Mouse (Mus musculus) forebrain, embryonic 14.5 days (tissue): ENCODE measurements at regions not wholly inside any gene's neighbourhood (a gene's known extent, or its start where the extent isn't known, plus 50 kb on each side); places are given as distances from the start of the nearest gene placed in this dataset.

ENCODE experiments used
- ATAC-seq: fragments of 200-750 bp; cut with Nextera tagmentation; 2 replicates; pipeline ENCODE4 v1.8.0; 2017; ENCODE audit warnings: mild to moderate bottlenecking, moderate library complexity
- DNase-seq: peaks from one replicate; pipeline ENCODE4 v3.0.0-alpha.2; 2015; ENCODE audit warnings: low spot score
- H3K27ac ChIP-seq: fragments of 300-500 bp; sonication (generic); 2 replicates; pipeline ENCODE4 v1.5.1; 2014; ENCODE audit warnings: low read depth, mild to moderate bottlenecking, control low read depth, low read length, moderate library complexity
- H3K27me3 ChIP-seq: fragments of 300-500 bp; sonication (generic); replicated peaks from 2 replicates; pipeline ENCODE4 v1.6.1; 2014; ENCODE audit warnings: low read length, control low read depth, mixed read lengths; ENCODE audit not compliant: control insufficient read depth, insufficient read depth
- H3K36me3 ChIP-seq: fragments of 300-500 bp; sonication (generic); 2 replicates; pipeline ENCODE4 v1.6.1; 2014; ENCODE audit warnings: low read length, control low read depth; ENCODE audit not compliant: control insufficient read depth, insufficient read depth
- H3K4me1 ChIP-seq: fragments of 300-500 bp; sonication (generic); 2 replicates; pipeline ENCODE4 v1.6.1; 2014; ENCODE audit warnings: antibody characterized with exemption, low read length, control low read depth; ENCODE audit not compliant: control insufficient read depth, insufficient read depth
- H3K4me2 ChIP-seq: fragments of 300-500 bp; sonication (generic); 2 replicates; pipeline ENCODE4 v1.6.1; 2014; ENCODE audit warnings: mild to moderate bottlenecking, control low read depth, low read length
- H3K4me3 ChIP-seq: fragments of 300-500 bp; sonication (generic); 2 replicates; pipeline ENCODE4 v1.5.1; 2014; ENCODE audit warnings: low read depth, low read length, control low read depth
- H3K9ac ChIP-seq: fragments of 300-500 bp; sonication (generic); 2 replicates; pipeline ENCODE4 v1.6.1; 2014; ENCODE audit warnings: mild to moderate bottlenecking, low read length, control low read depth, moderate library complexity
- H3K9me3 ChIP-seq: fragments of 300-500 bp; sonication (generic); replicated peaks from 2 replicates; pipeline ENCODE4 v1.6.1; 2016; ENCODE audit warnings: low read length, control low read depth, mixed read lengths; ENCODE audit not compliant: control insufficient read depth
- WGBS: fragments of 180-500 bp; shearing (Covaris S2); extraction: QIAGEN DNeasy Blood & Tissue Kit; methylation state at CpG from one replicate; pipeline ENCODE4 v1.1.7; 2014; 5-methylcytosine and 5-hydroxymethylcytosine counted together

DNA sequence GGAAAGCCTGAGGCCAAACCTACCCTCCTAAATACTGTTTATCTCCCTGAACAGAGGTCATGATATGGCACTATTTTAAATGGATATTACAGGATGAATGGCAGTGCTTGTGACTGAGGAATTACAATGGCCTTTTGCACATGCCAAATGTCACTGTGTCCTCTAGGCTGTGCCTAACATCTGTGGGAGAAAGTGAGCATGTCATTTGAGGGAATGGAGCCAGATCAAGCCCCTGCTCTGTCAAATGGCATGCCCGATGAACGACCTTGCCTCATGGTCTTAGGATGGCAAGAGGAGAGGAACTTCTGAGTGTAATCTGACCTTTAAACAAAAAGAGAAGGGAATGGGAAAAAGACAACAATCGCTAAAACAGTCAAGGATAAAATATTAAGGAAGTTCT, 827.0 kb downstream of the Gsdmc2 start:
- no peak overlapping the region for H3K27ac ChIP-seq
- no peaks in the 10 kb centered on the region for H3K27me3 ChIP-seq
- DNase-seq: no peak
- no peaks in the 10 kb centered on the region for H3K9me3 ChIP-seq
- 84% methylated on average over 3 of the region's 3 CpGs for WGBS
- no peak overlapping the region for H3K9ac ChIP-seq
- H3K4me1 ChIP-seq: no peaks in the 10 kb centered on the region
- no peaks in the 10 kb centered on the region for H3K36me3 ChIP-seq
- no peak overlapping the region for H3K4me2 ChIP-seq
- no peak for ATAC-seq
- no peak overlapping the region for H3K4me3 ChIP-seq

GRCm38 (mm10) chr15:63006471-63007228, 838.3 kb downstream of the Gsdmc2 start:
- no peaks in the 10 kb centered on the region for H3K4me1 ChIP-seq
- DNase-seq: peak; percentile 7
- no peak overlapping the region for H3K27ac ChIP-seq
- no peak overlapping the region for H3K9ac ChIP-seq
- H3K36me3 ChIP-seq: no peaks in the 10 kb centered on the region
- no peak overlapping the region for H3K4me2 ChIP-seq
- H3K9me3 ChIP-seq: no peaks in the 10 kb centered on the region
- WGBS: 92% methylated on average over 14 of the region's 14 CpGs
- H3K4me3 ChIP-seq: no peak overlapping the region
- no peak for ATAC-seq
- H3K27me3 ChIP-seq: no peaks in the 10 kb centered on the region

DNA sequence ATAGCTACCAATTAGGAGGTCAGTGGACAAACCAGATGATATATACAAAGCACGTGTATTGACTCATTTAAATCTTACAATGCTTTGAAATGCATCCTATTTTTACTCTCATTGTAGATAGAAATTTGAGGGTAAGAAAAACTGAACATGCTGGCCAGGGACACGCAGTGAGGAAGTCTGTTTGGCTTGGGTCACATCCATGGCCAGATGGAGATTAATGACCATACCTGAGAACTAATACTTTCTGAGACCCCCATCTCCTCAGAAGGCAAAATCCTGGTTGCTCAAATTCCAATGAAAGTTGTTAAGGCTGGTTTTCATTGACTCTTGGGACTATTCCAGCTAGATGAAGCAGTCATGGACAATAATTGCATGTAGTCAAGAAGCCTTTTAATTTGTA, 850.3 kb downstream of the Gsdmc2 start:
- H3K36me3 ChIP-seq: no peaks in the 10 kb centered on the region
- no peak overlapping the region for H3K9ac ChIP-seq
- ATAC-seq: no peak
- no peaks in the 10 kb centered on the region for H3K27me3 ChIP-seq
- no peak overlapping the region for H3K4me3 ChIP-seq
- no peak for DNase-seq
- no peak overlapping the region for H3K27ac ChIP-seq
- H3K4me2 ChIP-seq: no peak overlapping the region
- H3K4me1 ChIP-seq: no peaks in the 10 kb centered on the region
- WGBS: 88% methylated on average over 2 of the region's 2 CpGs
- no peaks in the 10 kb centered on the region for H3K9me3 ChIP-seq

GRCm38 (mm10) chr15:62986871-62987270, 858.1 kb downstream of the Gsdmc2 start:
- H3K4me1 ChIP-seq: no peaks in the 10 kb centered on the region
- no peaks in the 10 kb centered on the region for H3K9me3 ChIP-seq
- H3K27me3 ChIP-seq: no peaks in the 10 kb centered on the region
- no peak overlapping the region for H3K4me3 ChIP-seq
- ATAC-seq (no peak), DNase-seq (no peak)
- WGBS: 80% methylated on average over 4 of the region's 4 CpGs
- H3K4me2 ChIP-seq: no peak overlapping the region
- no peaks in the 10 kb centered on the region for H3K36me3 ChIP-seq
- no peak overlapping the region for H3K27ac ChIP-seq
- no peak overlapping the region for H3K9ac ChIP-seq

GRCm38 (mm10) chr15:62986147-62986546, 858.8 kb downstream of the Gsdmc2 start:
- Histone ChIP-seq H3K9me3 (no peaks in the 10 kb centered on the region), H3K4me3 (no peak overlapping the region), H3K36me3 (no peaks in the 10 kb centered on the region), H3K27me3 (no peaks in the 10 kb centered on the region), H3K27ac (no peak overlapping the region), H3K9ac (no peak overlapping the region), H3K4me2 (no peak overlapping the region), H3K4me1 (no peaks in the 10 kb centered on the region)
- no peak for DNase-seq
- WGBS: 85% methylated on average over 7 of the region's 7 CpGs
- no peak for ATAC-seq

- Histone ChIP-seq H3K27me3 (no peaks in the 10 kb centered on the region), H3K4me2 (no peak overlapping the region), H3K36me3 (no peaks in the 10 kb centered on the region), H3K27ac (no peak overlapping the region), H3K9me3 (no peaks in the 10 kb centered on the region), H3K4me3 (no peak overlapping the region), H3K4me1 (no peaks in the 10 kb centered on the region), H3K9ac (no peak overlapping the region)
- no peak for ATAC-seq
- 90% methylated on average over 2 of the region's 2 CpGs for WGBS
- DNase-seq: no peak
Observed at GRCm38 (mm10) chr15:62970566-62970965, 874.4 kb downstream of the Gsdmc2 start.

DNA sequence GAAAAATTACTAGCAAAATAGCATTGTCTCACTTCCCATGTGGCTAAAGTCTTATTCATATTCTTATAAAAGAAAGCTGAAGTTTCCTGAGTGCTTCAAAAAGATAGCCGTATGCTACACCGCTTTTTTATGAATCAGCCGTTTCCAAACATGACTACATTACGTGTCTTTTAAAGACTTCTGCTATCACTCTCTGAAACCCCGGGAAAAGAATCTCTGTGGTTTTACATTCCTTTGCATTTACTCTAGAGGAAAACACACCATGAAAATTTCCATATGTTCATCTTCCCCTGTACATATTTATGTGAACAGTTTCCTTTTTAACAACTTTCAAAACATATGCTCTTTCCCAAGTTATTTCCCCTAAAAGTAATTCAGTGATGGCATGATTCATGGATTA, 882.3 kb downstream of the Gsdmc2 start:
- H3K4me3 ChIP-seq: no peak overlapping the region
- no peak overlapping the region for H3K27ac ChIP-seq
- 85% methylated on average over 5 of the region's 5 CpGs for WGBS
- no peak for ATAC-seq
- H3K9ac ChIP-seq: no peak overlapping the region
- H3K36me3 ChIP-seq: no peaks in the 10 kb centered on the region
- H3K4me1 ChIP-seq: no peaks in the 10 kb centered on the region
- H3K4me2 ChIP-seq: no peak overlapping the region
- H3K9me3 ChIP-seq: no peaks in the 10 kb centered on the region
- no peaks in the 10 kb centered on the region for H3K27me3 ChIP-seq
- DNase-seq: peak; percentile 3

DNA sequence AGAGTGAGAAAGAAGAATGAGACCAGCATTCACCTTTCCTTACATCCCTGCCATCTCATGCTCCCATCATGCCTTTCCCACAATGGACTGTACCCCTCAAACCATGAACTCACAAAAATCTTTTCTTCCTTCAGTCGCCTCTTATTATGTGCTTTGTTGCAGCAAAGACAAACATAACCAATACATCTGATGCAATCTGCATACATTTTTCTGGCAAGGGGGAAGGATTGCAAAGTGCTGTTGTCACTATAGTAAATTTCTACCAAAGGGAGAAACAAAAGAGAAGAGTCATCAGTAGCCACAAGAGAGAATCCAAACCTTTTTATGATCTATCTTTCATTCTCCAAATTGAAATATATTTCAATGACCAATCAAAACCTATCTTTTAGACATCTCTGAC, 884.4 kb downstream of the Gsdmc2 start:
- H3K27me3 ChIP-seq: no peaks in the 10 kb centered on the region
- WGBS: 94% methylated on average over 1 of the region's 1 CpGs
- no peak overlapping the region for H3K9ac ChIP-seq
- DNase-seq (no peak), ATAC-seq (no peak)
- H3K36me3 ChIP-seq: no peaks in the 10 kb centered on the region
- no peaks in the 10 kb centered on the region for H3K9me3 ChIP-seq
- H3K27ac ChIP-seq: no peak overlapping the region
- H3K4me3 ChIP-seq: no peak overlapping the region
- no peaks in the 10 kb centered on the region for H3K4me1 ChIP-seq
- H3K4me2 ChIP-seq: no peak overlapping the region

- no peaks in the 10 kb centered on the region for H3K4me1 ChIP-seq
- no peak for DNase-seq
- no peak overlapping the region for H3K27ac ChIP-seq
- no peaks in the 10 kb centered on the region for H3K36me3 ChIP-seq
- H3K9me3 ChIP-seq: no peaks in the 10 kb centered on the region
- no peak overlapping the region for H3K4me3 ChIP-seq
- H3K4me2 ChIP-seq: no peak overlapping the region
- no peak for ATAC-seq
- 85% methylated on average over 2 of the region's 2 CpGs for WGBS
- no peak overlapping the region for H3K9ac ChIP-seq
- H3K27me3 ChIP-seq: no peaks in the 10 kb centered on the region
Observed at GRCm38 (mm10) chr15:62958506-62959330, 886.3 kb downstream of the Gsdmc2 start.
